Mouse (Mus musculus): ENCODE results near the gene Gm13276.

- TF ChIP-seq TAL1 (IDR thresholded peaks at IDR 0.05; ENCODE audit: low read length): no peak
- TF ChIP-seq GATA1 (IDR thresholded peaks at IDR 0.05; ENCODE audit: low read length): no peak
These were observed 35.6 kb upstream of the Gm13276 start for GRCm38 (mm10) chr4:88749926-88750325.
